Mouse (Mus musculus) midbrain, embryonic 10.5 days (tissue): ENCODE results near the gene Rcan1. TPM values are rescaled to one million over a fixed set of nuclear protein-coding genes. Genes with fewer than 3 reads are reported as not detected.

ENCODE experiments used
- DNase-seq: peaks from one replicate; pipeline ENCODE4 v3.0.0-alpha.2; 2017; ENCODE audit warnings: low spot score
- H3K27ac ChIP-seq: fragments of 300-500 bp; sonication (generic); replicated peaks from 2 replicates; pipeline ENCODE4 v1.5.1; 2016; ENCODE audit warnings: mild to moderate bottlenecking
- H3K27me3 ChIP-seq: fragments of 300-500 bp; sonication (generic); 2 replicates; pipeline ENCODE4 v1.6.1; 2016; ENCODE audit warnings: low read depth, mild to moderate bottlenecking; ENCODE audit not compliant: poor library complexity, severe bottlenecking
- H3K36me3 ChIP-seq: fragments of 300-500 bp; sonication (generic); 2 replicates; pipeline ENCODE4 v1.6.1; 2016; ENCODE audit warnings: mild to moderate bottlenecking, moderate library complexity
- H3K4me1 ChIP-seq: fragments of 300-500 bp; sonication (generic); 2 replicates; pipeline ENCODE4 v1.6.1; 2016
- H3K4me3 ChIP-seq: fragments of 300-500 bp; sonication (generic); 2 replicates; pipeline ENCODE4 v1.5.1; 2016; ENCODE audit warnings: mild to moderate bottlenecking, moderate library complexity
- H3K9me3 ChIP-seq: fragments of 300-500 bp; sonication (generic); replicated peaks from 2 replicates; pipeline ENCODE4 v1.6.1; 2016; ENCODE audit warnings: mild to moderate bottlenecking
- WGBS: fragments of 180-500 bp; shearing (Covaris S2); methylation state at CpG from one replicate; pipeline ENCODE4 v1.1.7; 2016; 5-methylcytosine and 5-hydroxymethylcytosine counted together
- polyA plus RNA-seq: library from polyadenylated mRNA; unstranded; fragments of >200 nt; fragmentation: Nextera tagmentation; extraction: Ambion mirVana; gene quantifications from 2 replicates; pipeline ENCODE4 v1.2.1, GENCODE M21; 2016

Rcan1 gene
- polyA plus RNA-seq, 1 experiment from 2014 or later: 38.8 TPM

DNA sequence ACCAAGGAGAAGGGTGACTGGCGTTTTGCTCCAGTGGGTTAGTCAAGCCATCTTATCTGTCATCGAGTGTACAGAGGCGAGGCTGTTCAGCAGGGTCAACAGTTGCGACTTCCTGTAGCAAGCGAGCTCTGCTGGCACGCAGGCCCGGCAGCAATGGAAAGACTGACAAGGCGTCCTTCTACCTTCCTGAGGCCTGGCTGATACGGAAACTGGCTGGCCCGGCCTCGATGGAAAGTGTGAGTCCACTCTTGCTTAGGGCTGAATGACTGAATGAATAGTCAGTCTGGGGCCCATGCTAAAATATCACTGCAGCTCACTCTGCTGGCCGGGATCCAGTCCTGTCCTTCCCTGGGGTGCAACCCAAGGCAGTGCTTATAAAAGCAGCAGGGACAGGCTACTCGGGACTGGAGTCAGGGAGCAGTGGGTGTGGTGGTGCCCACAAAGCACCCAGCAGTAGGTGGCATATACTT lies 27.0 kb downstream of the Rcan1 start:
- WGBS: 83% methylated on average over 13 of the region's 13 CpGs

GRCm38 (mm10) chr16:92442946-92443345 lies 27.7 kb downstream of the Rcan1 start:
- H3K27ac ChIP-seq: no peak overlapping the region
- H3K4me1 ChIP-seq: peaks cover 33% of the 10 kb centered on the region
- 0 out of 2 replicates have a peak, but pooled peaks cover 3% of the 10 kb centered on the region for H3K36me3 ChIP-seq
- H3K4me3 ChIP-seq: no peak overlapping the region
- no peak for DNase-seq
- H3K27me3 ChIP-seq: no peaks in the 10 kb centered on the region
- 87% methylated on average over 4 of the region's 4 CpGs for WGBS
- no peaks in the 10 kb centered on the region for H3K9me3 ChIP-seq

More for the DNA sequence above, 27.0 kb downstream of the Rcan1 start:
- Histone ChIP-seq H3K27me3 (no peaks in the 10 kb centered on the region), H3K4me1 (peaks cover 33% of the 10 kb centered on the region), H3K4me3 (no peak overlapping the region), H3K27ac (no peak overlapping the region), H3K9me3 (no peaks in the 10 kb centered on the region), H3K36me3 (peaks cover 3% of the 10 kb centered on the region; the same call in 1 of the 2 replicates)
- DNase-seq: no peak

- Histone ChIP-seq H3K4me1 (peaks cover 33% of the 10 kb centered on the region), H3K27ac (peak overlapping the region; percentile 46; the same call in 1 of the 2 replicates), H3K36me3 (0 out of 2 replicates have a peak, but pooled peaks cover 3% of the 10 kb centered on the region), H3K4me3 (no peak overlapping the region), H3K9me3 (no peaks in the 10 kb centered on the region), H3K27me3 (no peaks in the 10 kb centered on the region)
- WGBS: 88% methylated on average over 11 of the region's 11 CpGs
- no peak for DNase-seq
Measured at GRCm38 (mm10) chr16:92442150-92442549, 28.5 kb downstream of the Rcan1 start.

GRCm38 (mm10) chr16:92441203-92441602 lies 29.5 kb downstream of the Rcan1 start:
- Histone ChIP-seq H3K36me3 (0 out of 2 replicates have a peak, but pooled peaks cover 3% of the 10 kb centered on the region), H3K4me1 (peaks cover 33% of the 10 kb centered on the region), H3K4me3 (no peak overlapping the region), H3K9me3 (no peaks in the 10 kb centered on the region), H3K27me3 (no peaks in the 10 kb centered on the region), H3K27ac (peak overlapping the region; percentile 46)
- WGBS: 77% methylated on average over 3 of the region's 3 CpGs
- DNase-seq: no peak

DNA sequence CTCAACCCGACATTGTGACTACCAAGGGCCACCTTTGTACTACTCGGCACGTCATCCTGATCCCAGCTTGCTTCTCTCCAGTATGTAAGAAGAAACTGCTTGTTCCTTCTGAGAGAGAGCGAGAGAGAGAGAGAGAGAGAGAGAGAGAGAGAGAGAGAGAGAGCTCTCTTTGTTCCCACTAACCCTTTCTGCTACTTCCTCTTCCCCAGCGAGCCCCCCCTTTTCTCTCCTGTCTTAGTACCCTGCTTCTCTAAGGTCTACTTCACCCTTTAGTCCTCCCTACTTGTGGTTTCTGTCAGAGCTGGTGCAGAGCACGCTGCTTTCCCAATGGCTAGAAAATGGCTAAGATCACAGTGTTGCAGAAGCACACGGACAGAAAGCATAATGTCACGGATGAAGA lies 30.4 kb downstream of the Rcan1 start:
- Histone ChIP-seq H3K27me3 (no peaks in the 10 kb centered on the region), H3K27ac (peak overlapping the region; percentile 55), H3K9me3 (no peaks in the 10 kb centered on the region), H3K4me3 (no peak overlapping the region), H3K4me1 (peaks cover 32% of the 10 kb centered on the region), H3K36me3 (0 out of 2 replicates have a peak, but pooled peaks cover 3% of the 10 kb centered on the region)
- no peak for DNase-seq
- WGBS: 84% methylated on average over 8 of the region's 8 CpGs

DNA sequence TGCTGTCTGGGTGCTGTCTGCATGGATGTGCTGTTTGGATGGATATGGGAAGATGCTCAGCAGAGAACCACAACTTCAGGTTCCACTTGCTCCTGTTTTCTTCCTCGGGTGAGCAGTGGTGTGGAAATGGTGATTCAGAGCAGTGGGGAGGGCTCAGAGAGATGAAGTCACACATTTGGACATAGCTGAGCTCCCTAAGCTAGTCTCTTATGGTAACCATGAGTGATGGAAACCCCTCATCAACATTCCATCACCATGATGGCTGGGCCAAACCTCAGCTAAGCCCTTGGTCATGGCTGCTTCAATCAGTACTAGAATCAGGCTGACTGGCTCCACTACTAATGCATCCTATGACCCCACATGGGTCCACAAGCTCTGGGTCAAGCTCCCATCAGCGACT lies 30.9 kb downstream of the Rcan1 start:
- Histone ChIP-seq H3K27ac (peak overlapping the region; percentile 55; the same call in 1 of the 2 replicates), H3K36me3 (0 out of 2 replicates have a peak, but pooled peaks cover 1% of the 10 kb centered on the region), H3K4me1 (peaks cover 27% of the 10 kb centered on the region), H3K27me3 (no peaks in the 10 kb centered on the region), H3K4me3 (no peak overlapping the region), H3K9me3 (no peaks in the 10 kb centered on the region)
- DNase-seq: no peak
- WGBS: 80% methylated on average over 2 of the region's 2 CpGs

GRCm38 (mm10) chr16:92435431-92435985 lies 35.2 kb downstream of the Rcan1 start:
- 87% methylated on average over 18 of the region's 18 CpGs for WGBS
- no peak for DNase-seq

GRCm38 (mm10) chr16:92433176-92433575 lies 37.5 kb downstream of the Rcan1 start:
- no peak for DNase-seq
- H3K27ac ChIP-seq: no peak overlapping the region
- H3K27me3 ChIP-seq: no peaks in the 10 kb centered on the region
- no peaks in the 10 kb centered on the region for H3K9me3 ChIP-seq
- peaks cover 9% of the 10 kb centered on the region for H3K4me1 ChIP-seq
- no peak overlapping the region for H3K4me3 ChIP-seq
- peaks cover 24% of the 10 kb centered on the region for H3K36me3 ChIP-seq
- WGBS: 86% methylated on average over 3 of the region's 3 CpGs

More at GRCm38 (mm10) chr16:92435431-92435985, 35.2 kb downstream of the Rcan1 start:
- Histone ChIP-seq H3K36me3 (peaks cover 24% of the 10 kb centered on the region), H3K27me3 (no peaks in the 10 kb centered on the region), H3K27ac (0 out of 2 replicates have a peak overlapping the region, but pooled peaks have one; percentile 14), H3K4me3 (no peak overlapping the region), H3K9me3 (no peaks in the 10 kb centered on the region), H3K4me1 (peaks cover 10% of the 10 kb centered on the region)

- WGBS: 95% methylated on average over 8 of the region's 8 CpGs
- Histone ChIP-seq H3K27me3 (no peaks in the 10 kb centered on the region), H3K4me1 (peaks cover 26% of the 10 kb centered on the region), H3K9me3 (no peaks in the 10 kb centered on the region), H3K4me3 (no peak overlapping the region), H3K36me3 (peaks cover 24% of the 10 kb centered on the region), H3K27ac (no peak overlapping the region)
- no peak for DNase-seq
Measured at GRCm38 (mm10) chr16:92430731-92431130, 39.9 kb downstream of the Rcan1 start.

- H3K36me3 ChIP-seq: peaks cover 21% of the 10 kb centered on the region
Measured at GRCm38 (mm10) chr16:92428197-92428950, 42.3 kb downstream of the Rcan1 start.

GRCm38 (mm10) chr16:92426708-92427107 lies 44.0 kb downstream of the Rcan1 start:
- WGBS: 38% methylated on average over 6 of the region's 6 CpGs
- H3K4me3 ChIP-seq: no peak overlapping the region
- H3K27ac ChIP-seq: peak overlapping the region; percentile 39; the same call in 1 of the 2 replicates
- no peaks in the 10 kb centered on the region for H3K27me3 ChIP-seq
- no peaks in the 10 kb centered on the region for H3K9me3 ChIP-seq
- H3K4me1 ChIP-seq: peaks cover 39% of the 10 kb centered on the region
- peaks cover 11% of the 10 kb centered on the region for H3K36me3 ChIP-seq
- DNase-seq: no peak

More at GRCm38 (mm10) chr16:92428197-92428950, 42.3 kb downstream of the Rcan1 start:
- no peak for DNase-seq
- WGBS: 82% methylated on average over 19 of the region's 19 CpGs
- Histone ChIP-seq H3K4me1 (peaks cover 33% of the 10 kb centered on the region), H3K27ac (no peak overlapping the region), H3K4me3 (no peak overlapping the region), H3K9me3 (no peaks in the 10 kb centered on the region), H3K27me3 (no peaks in the 10 kb centered on the region)

- DNase-seq: no peak
- 86% methylated on average over 11 of the region's 11 CpGs for WGBS
- H3K36me3 ChIP-seq: 0 out of 2 replicates have a peak, but pooled peaks cover 3% of the 10 kb centered on the region
- H3K9me3 ChIP-seq: no peaks in the 10 kb centered on the region
- H3K4me1 ChIP-seq: peaks cover 42% of the 10 kb centered on the region
- H3K4me3 ChIP-seq: no peak overlapping the region
- no peaks in the 10 kb centered on the region for H3K27me3 ChIP-seq
- no peak overlapping the region for H3K27ac ChIP-seq
Measured at GRCm38 (mm10) chr16:92425875-92426274, 44.8 kb downstream of the Rcan1 start.

DNA sequence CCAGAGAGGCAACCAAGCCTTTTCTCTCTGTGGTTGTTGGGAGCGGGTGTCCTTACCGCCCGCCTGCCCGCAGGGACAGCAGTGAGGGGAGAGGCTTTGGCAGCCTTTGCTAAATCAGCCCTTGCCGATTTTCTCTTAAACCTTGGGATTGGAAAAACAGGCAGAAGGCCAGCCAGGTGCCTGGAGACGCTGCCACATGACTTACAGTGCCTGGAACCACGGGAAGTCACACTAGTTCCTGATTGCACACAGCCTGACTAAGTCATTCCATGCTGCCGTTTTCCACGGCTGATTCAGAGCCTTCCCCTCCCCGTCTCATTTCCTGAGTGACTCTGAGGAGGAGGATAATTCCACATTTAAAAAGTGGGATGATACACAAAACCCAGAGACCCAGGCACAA lies 47.3 kb downstream of the Rcan1 start:
- Histone ChIP-seq H3K27ac (0 out of 2 replicates have a peak overlapping the region, but pooled peaks have one; percentile 13), H3K27me3 (no peaks in the 10 kb centered on the region), H3K36me3 (no peaks in the 10 kb centered on the region), H3K4me3 (no peak overlapping the region), H3K9me3 (no peaks in the 10 kb centered on the region), H3K4me1 (peaks cover 33% of the 10 kb centered on the region)
- WGBS: 63% methylated on average over 10 of the region's 10 CpGs
- no peak for DNase-seq
